Mouse (Mus musculus): ENCODE measurements around the gene Dpm2. TPM values are rescaled to one million over a fixed set of nuclear protein-coding genes. Genes with fewer than 3 reads are reported as not detected.

Dpm2 gene
- 120 and 124 TPM in 2 replicates for polyA plus RNA-seq (2015; fragmentation: Nextera tagmentation; extraction: Ambion mirVana)

- H3K9me3 ChIP-seq (ENCODE audit: control insufficient read depth) = no peaks in the 10 kb centered on the region
- H3K36me3 ChIP-seq (ENCODE audit: control insufficient read depth, insufficient read depth) = peaks cover 38% of the 10 kb centered on the region
- TF ChIP-seq CTCF (IDR thresholded peaks at IDR 0.05; ENCODE audit: low read depth) = 0 out of 2 replicates have a peak, but pooled peaks have one; percentile 6
- peak within 1 kb of the TSS; percentile 46 for H3K27ac ChIP-seq (ENCODE audit: low read depth, low read length)
- no peaks in the 10 kb centered on the region for H3K27me3 ChIP-seq (replicated peaks; ENCODE audit: control insufficient read depth, insufficient read depth, low read length)
- H3K4me2 ChIP-seq (replicated peaks; ENCODE audit: low read depth) = peak within 1 kb of the TSS; percentile 84
- under 1% methylated on average over 36 of the region's 36 CpGs for WGBS
- H3K9ac ChIP-seq (ENCODE audit: low read depth, low read length) = peak within 1 kb of the TSS; percentile 57
- no peaks in the 10 kb centered on the region for H3K4me1 ChIP-seq (replicated peaks; ENCODE audit: control insufficient read depth, insufficient read depth, low read length)
- peak; percentile 78 for ATAC-seq
- H3K4me3 ChIP-seq (ENCODE audit: low read depth, low read length) = peak within 1 kb of the TSS; percentile 71
Measured at GRCm38 (mm10) chr2:32570698-32571494, at the start of gene Dpm2. TSS of gene Dpm2 (plus strand) at chr2:32570858.

GRCm38 (mm10) chr2:32524536-32525031 lies 46.1 kb upstream of the Dpm2 start:
- H3K27ac ChIP-seq (ENCODE audit: low read depth, low read length) = peak overlapping the region; percentile 73
- H3K4me1 ChIP-seq (replicated peaks; ENCODE audit: control insufficient read depth, insufficient read depth, low read length) = 0 out of 2 replicates have a peak, but pooled peaks cover 6% of the 10 kb centered on the region
- no peak overlapping the region for H3K4me3 ChIP-seq (ENCODE audit: low read depth, low read length)
- peak; percentile 92 for ATAC-seq
- no peaks in the 10 kb centered on the region for H3K36me3 ChIP-seq (ENCODE audit: control insufficient read depth, insufficient read depth)
- H3K9me3 ChIP-seq (ENCODE audit: control insufficient read depth) = no peaks in the 10 kb centered on the region
- WGBS = 37% methylated on average over 13 of the region's 13 CpGs
- H3K9ac ChIP-seq (ENCODE audit: low read depth, low read length) = no peak overlapping the region
- H3K4me2 ChIP-seq (replicated peaks; ENCODE audit: low read depth) = peak overlapping the region; percentile 40
- TF ChIP-seq CTCF (IDR thresholded peaks at IDR 0.05; ENCODE audit: low read depth) = no peak
- H3K27me3 ChIP-seq (replicated peaks; ENCODE audit: control insufficient read depth, insufficient read depth, low read length) = no peaks in the 10 kb centered on the region

- H3K4me3 ChIP-seq (ENCODE audit: low read depth, low read length) = no peak overlapping the region
- no peak overlapping the region for H3K4me2 ChIP-seq (replicated peaks; ENCODE audit: low read depth)
- TF ChIP-seq CTCF (IDR thresholded peaks at IDR 0.05; ENCODE audit: low read depth) = no peak
- no peaks in the 10 kb centered on the region for H3K27me3 ChIP-seq (replicated peaks; ENCODE audit: control insufficient read depth, insufficient read depth, low read length)
- WGBS = 82% methylated on average over 12 of the region's 12 CpGs
- no peaks in the 10 kb centered on the region for H3K36me3 ChIP-seq (ENCODE audit: control insufficient read depth, insufficient read depth)
- 0 out of 2 replicates have a peak, but pooled peaks cover 6% of the 10 kb centered on the region for H3K4me1 ChIP-seq (replicated peaks; ENCODE audit: control insufficient read depth, insufficient read depth, low read length)
- no peak for ATAC-seq
- H3K9me3 ChIP-seq (ENCODE audit: control insufficient read depth) = no peaks in the 10 kb centered on the region
- peak overlapping the region; percentile 73; the same call in 1 of the 2 replicates for H3K27ac ChIP-seq (ENCODE audit: low read depth, low read length)
- no peak overlapping the region for H3K9ac ChIP-seq (ENCODE audit: low read depth, low read length)
Measured at GRCm38 (mm10) chr2:32525816-32526215, 44.8 kb upstream of the Dpm2 start.

- no peaks in the 10 kb centered on the region for H3K27me3 ChIP-seq (replicated peaks; ENCODE audit: control insufficient read depth, insufficient read depth, low read length)
- no peak overlapping the region for H3K4me3 ChIP-seq (ENCODE audit: low read depth, low read length)
- WGBS = 75% methylated on average over 14 of the region's 14 CpGs
- H3K4me1 ChIP-seq (replicated peaks; ENCODE audit: control insufficient read depth, insufficient read depth, low read length) = 0 out of 2 replicates have a peak, but pooled peaks cover 5% of the 10 kb centered on the region
- H3K9me3 ChIP-seq (ENCODE audit: control insufficient read depth) = no peaks in the 10 kb centered on the region
- no peak overlapping the region for H3K9ac ChIP-seq (ENCODE audit: low read depth, low read length)
- TF ChIP-seq CTCF (IDR thresholded peaks at IDR 0.05; ENCODE audit: low read depth) = no peak
- H3K36me3 ChIP-seq (ENCODE audit: control insufficient read depth, insufficient read depth) = no peaks in the 10 kb centered on the region
- H3K27ac ChIP-seq (ENCODE audit: low read depth, low read length) = no peak overlapping the region
- no peak overlapping the region for H3K4me2 ChIP-seq (replicated peaks; ENCODE audit: low read depth)
- ATAC-seq = no peak
Measured at GRCm38 (mm10) chr2:32527468-32527966, 43.1 kb upstream of the Dpm2 start.

DNA sequence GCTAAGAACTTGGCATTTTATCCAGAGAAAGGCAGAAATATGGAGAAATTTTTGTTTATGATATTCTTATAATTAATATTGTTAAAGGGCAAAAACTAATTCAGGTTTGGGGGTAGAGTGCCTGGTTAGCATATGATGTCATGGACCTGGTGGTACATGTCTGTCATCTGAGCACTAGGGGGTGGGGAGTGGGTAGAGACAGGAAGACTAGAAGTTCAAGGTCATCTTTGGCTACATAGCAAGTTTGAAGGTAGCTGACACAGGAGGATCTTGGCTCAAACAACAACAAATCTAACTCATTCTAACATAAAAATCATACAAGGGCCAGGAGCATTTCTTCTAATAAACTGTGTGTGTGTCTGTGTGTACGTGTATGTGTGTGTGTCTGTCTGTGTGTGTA lies 42.3 kb upstream of the Dpm2 start:
- no peak overlapping the region for H3K9ac ChIP-seq (ENCODE audit: low read depth, low read length)
- 82% methylated on average over 1 of the region's 1 CpGs for WGBS
- no peak for ATAC-seq
- no peak overlapping the region for H3K4me2 ChIP-seq (replicated peaks; ENCODE audit: low read depth)
- no peak overlapping the region for H3K4me3 ChIP-seq (ENCODE audit: low read depth, low read length)
- no peak overlapping the region for H3K27ac ChIP-seq (ENCODE audit: low read depth, low read length)
- no peaks in the 10 kb centered on the region for H3K27me3 ChIP-seq (replicated peaks; ENCODE audit: control insufficient read depth, insufficient read depth, low read length)
- H3K4me1 ChIP-seq (replicated peaks; ENCODE audit: control insufficient read depth, insufficient read depth, low read length) = 0 out of 2 replicates have a peak, but pooled peaks cover 2% of the 10 kb centered on the region
- TF ChIP-seq CTCF (IDR thresholded peaks at IDR 0.05; ENCODE audit: low read depth) = no peak
- H3K9me3 ChIP-seq (ENCODE audit: control insufficient read depth) = no peaks in the 10 kb centered on the region
- no peaks in the 10 kb centered on the region for H3K36me3 ChIP-seq (ENCODE audit: control insufficient read depth, insufficient read depth)

DNA sequence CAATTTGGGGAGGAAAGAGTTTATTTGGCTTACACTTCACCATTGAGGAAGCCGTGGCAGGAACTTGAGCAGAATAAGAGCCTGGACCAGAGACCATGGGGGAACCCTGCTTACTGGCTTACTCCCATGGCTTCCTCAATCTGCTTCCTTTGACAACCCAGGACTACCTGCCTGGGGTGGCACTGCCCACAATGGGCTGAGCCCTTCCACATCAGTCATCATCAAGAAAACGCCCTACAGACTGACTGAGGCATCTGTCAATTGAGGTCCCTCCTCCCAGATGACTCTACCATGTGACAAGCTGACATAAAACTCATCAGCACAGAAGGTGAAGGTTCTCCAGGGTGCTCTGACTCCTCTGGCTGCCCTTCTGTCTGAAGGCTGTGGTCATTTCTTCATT lies 40.2 kb upstream of the Dpm2 start:
- no peak for TF ChIP-seq CTCF (IDR thresholded peaks at IDR 0.05; ENCODE audit: low read depth)
- no peaks in the 10 kb centered on the region for H3K27me3 ChIP-seq (replicated peaks; ENCODE audit: control insufficient read depth, insufficient read depth, low read length)
- no peak overlapping the region for H3K9ac ChIP-seq (ENCODE audit: low read depth, low read length)
- H3K4me1 ChIP-seq (replicated peaks; ENCODE audit: control insufficient read depth, insufficient read depth, low read length) = 0 out of 2 replicates have a peak, but pooled peaks cover 5% of the 10 kb centered on the region
- no peak overlapping the region; the same call in 1 of the 2 replicates for H3K27ac ChIP-seq (ENCODE audit: low read depth, low read length)
- no peaks in the 10 kb centered on the region for H3K36me3 ChIP-seq (ENCODE audit: control insufficient read depth, insufficient read depth)
- no peak overlapping the region for H3K4me2 ChIP-seq (replicated peaks; ENCODE audit: low read depth)
- peak; percentile 7; the same call in 1 of the 2 replicates for ATAC-seq
- 59% methylated on average over 2 of the region's 2 CpGs for WGBS
- no peaks in the 10 kb centered on the region for H3K9me3 ChIP-seq (ENCODE audit: control insufficient read depth)
- no peak overlapping the region for H3K4me3 ChIP-seq (ENCODE audit: low read depth, low read length)

All from intestine, postnatal 0 days (tissue).